Mouse (Mus musculus): ENCODE data around the gene Gm20817. TPM values are rescaled to one million over a fixed set of nuclear protein-coding genes. Genes with fewer than 3 reads are reported as not detected.

Gene Gm20817
- polyA plus RNA-seq (2015; fragmentation: Illumina TruSeq; extraction: RNeasy Lipid Tissue Mini Kit (QIAGEN cat#74804); ENCODE audit: low read depth, low replicate concordance) = not detected

DNA sequence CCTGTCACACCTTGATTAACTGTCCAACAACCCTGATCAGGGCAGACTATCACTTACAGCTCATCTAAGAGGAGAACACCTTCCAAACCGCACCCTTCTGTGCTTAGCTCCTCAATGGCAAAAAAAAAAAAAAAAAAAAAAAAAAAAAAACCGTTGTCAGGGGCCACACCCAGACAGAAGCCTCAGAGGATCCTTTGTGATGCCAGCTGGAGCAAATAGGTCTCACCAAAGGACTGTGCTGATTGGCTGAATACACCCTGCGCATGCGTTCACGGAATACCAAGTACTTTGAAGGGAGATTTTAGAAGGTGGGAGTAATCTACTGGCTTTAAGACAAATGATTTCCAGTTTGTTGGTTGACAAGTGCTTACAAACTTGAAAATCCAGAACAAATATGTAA lies at the start of gene Gm20817:
Gene Gm20817 (minus strand): TSS at position 101 of the 400 bp plus-strand sequence.

